Mouse (Mus musculus) stomach, embryonic 16.5 days (tissue): ENCODE data around the gene Lgmn. TPM values are rescaled to one million over a fixed set of nuclear protein-coding genes. Genes with fewer than 3 reads are reported as not detected.

Experiments used
- ATAC-seq: fragments of 200-750 bp; cut with Nextera tagmentation; 2 replicates; pipeline ENCODE4 v1.8.0; 2017; ENCODE audit warnings: moderate number of reproducible peaks, moderate TSS enrichment; ENCODE audit not compliant: insufficient read depth, low FRiP score
- H3K27ac ChIP-seq: fragments of 300-500 bp; sonication (generic); 2 replicates; pipeline ENCODE4 v1.5.1; 2014; ENCODE audit warnings: low read length
- H3K27me3 ChIP-seq: fragments of 300-500 bp; sonication (generic); 2 replicates; pipeline ENCODE4 v1.6.1; 2014; ENCODE audit warnings: low read length, control low read depth, mixed read lengths; ENCODE audit not compliant: control insufficient read depth, insufficient read depth
- H3K36me3 ChIP-seq: fragments of 300-500 bp; sonication (generic); 2 replicates; pipeline ENCODE4 v1.6.1; 2014; ENCODE audit warnings: low read length; ENCODE audit not compliant: control insufficient read depth, insufficient read depth
- H3K4me1 ChIP-seq: fragments of 300-500 bp; sonication (generic); 2 replicates; pipeline ENCODE4 v1.6.1; 2014; ENCODE audit warnings: low read length, control low read depth, mixed read lengths; ENCODE audit not compliant: control insufficient read depth, insufficient read depth
- H3K4me2 ChIP-seq: fragments of 300-500 bp; sonication (generic); 2 replicates; pipeline ENCODE4 v1.6.1; 2014; ENCODE audit warnings: low read depth, low read length, mixed read lengths
- H3K4me3 ChIP-seq: fragments of 300-500 bp; sonication (generic); replicated peaks from 2 replicates; pipeline ENCODE4 v1.5.1; 2014; ENCODE audit warnings: mild to moderate bottlenecking, low read length
- H3K9ac ChIP-seq: fragments of 300-500 bp; sonication (generic); 2 replicates; pipeline ENCODE4 v1.6.1; 2014; ENCODE audit warnings: low read length
- H3K9me3 ChIP-seq: fragments of 300-500 bp; sonication (generic); replicated peaks from 2 replicates; pipeline ENCODE4 v1.6.1; 2016; ENCODE audit warnings: low read length, control low read depth; ENCODE audit not compliant: control insufficient read depth
- WGBS: fragments of 180-500 bp; shearing (Covaris S2); extraction: QIAGEN DNeasy Blood & Tissue Kit; methylation state at CpG from one replicate; pipeline ENCODE4 v1.1.7; 2014; 5-methylcytosine and 5-hydroxymethylcytosine counted together
- polyA plus RNA-seq: library from polyadenylated mRNA; unstranded; fragments of >200 nt; fragmentation: Nextera tagmentation; extraction: Ambion mirVana; gene quantifications from 2 replicates; pipeline ENCODE4 v1.2.1, GENCODE M21; 2015

The Lgmn gene
- polyA plus RNA-seq, 1 experiment from 2014 or later, result 86.5 TPM

GRCm38 (mm10) chr12:102424456-102424855 is 15.2 kb downstream of the Lgmn start:
- Histone ChIP-seq H3K27me3 (no peaks in the 10 kb centered on the region), H3K27ac (no peak overlapping the region), H3K36me3 (no peaks in the 10 kb centered on the region), H3K4me1 (0 out of 2 replicates have a peak, but pooled peaks cover 4% of the 10 kb centered on the region), H3K4me2 (no peak overlapping the region), H3K4me3 (no peak overlapping the region), H3K9ac (no peak overlapping the region), H3K9me3 (no peaks in the 10 kb centered on the region)
- ATAC-seq, result no peak
- WGBS, result 41% methylated on average over 2 of the region's 2 CpGs

- H3K4me3 ChIP-seq, result no peak overlapping the region
- no peak overlapping the region for H3K9ac ChIP-seq
- 0 out of 2 replicates have a peak, but pooled peaks cover 4% of the 10 kb centered on the region for H3K4me1 ChIP-seq
- H3K27me3 ChIP-seq, result no peaks in the 10 kb centered on the region
- H3K9me3 ChIP-seq, result no peaks in the 10 kb centered on the region
- no peaks in the 10 kb centered on the region for H3K36me3 ChIP-seq
- 90% methylated on average over 8 of the region's 8 CpGs for WGBS
- no peak overlapping the region for H3K4me2 ChIP-seq
- no peak for ATAC-seq
- H3K27ac ChIP-seq, result no peak overlapping the region
Measured at GRCm38 (mm10) chr12:102423625-102424024, 16.0 kb downstream of the Lgmn start.

- ATAC-seq, result no peak
- Histone ChIP-seq H3K9me3 (no peaks in the 10 kb centered on the region), H3K36me3 (no peaks in the 10 kb centered on the region), H3K4me2 (no peak overlapping the region), H3K27ac (no peak overlapping the region), H3K9ac (no peak overlapping the region), H3K27me3 (no peaks in the 10 kb centered on the region), H3K4me1 (0 out of 2 replicates have a peak, but pooled peaks cover 4% of the 10 kb centered on the region), H3K4me3 (no peak overlapping the region)
- 82% methylated on average over 11 of the region's 11 CpGs for WGBS
Measured at GRCm38 (mm10) chr12:102422623-102423320, 16.8 kb downstream of the Lgmn start.

- Histone ChIP-seq H3K9ac (no peak overlapping the region), H3K4me2 (no peak overlapping the region), H3K4me3 (no peak overlapping the region), H3K36me3 (no peaks in the 10 kb centered on the region), H3K27ac (no peak overlapping the region), H3K27me3 (no peaks in the 10 kb centered on the region), H3K4me1 (peaks cover 5% of the 10 kb centered on the region; the same call in 1 of the 2 replicates), H3K9me3 (no peaks in the 10 kb centered on the region)
- peak; percentile 61; the same call in 1 of the 2 replicates for ATAC-seq
- WGBS, result 64% methylated on average over 6 of the region's 6 CpGs
Measured at GRCm38 (mm10) chr12:102422065-102422464, 17.5 kb downstream of the Lgmn start.

GRCm38 (mm10) chr12:102420168-102420890 is 19.3 kb downstream of the Lgmn start:
- no peak overlapping the region for H3K27ac ChIP-seq
- no peak overlapping the region for H3K9ac ChIP-seq
- WGBS, result 67% methylated on average over 10 of the region's 10 CpGs
- H3K4me1 ChIP-seq, result peaks cover 11% of the 10 kb centered on the region; the same call in 1 of the 2 replicates
- no peak for ATAC-seq
- H3K27me3 ChIP-seq, result no peaks in the 10 kb centered on the region
- H3K4me2 ChIP-seq, result no peak overlapping the region
- no peaks in the 10 kb centered on the region for H3K36me3 ChIP-seq
- no peak overlapping the region for H3K4me3 ChIP-seq
- no peaks in the 10 kb centered on the region for H3K9me3 ChIP-seq

GRCm38 (mm10) chr12:102419544-102419943 is 20.1 kb downstream of the Lgmn start:
- no peak overlapping the region for H3K9ac ChIP-seq
- H3K9me3 ChIP-seq, result no peaks in the 10 kb centered on the region
- H3K36me3 ChIP-seq, result no peaks in the 10 kb centered on the region
- ATAC-seq, result no peak
- no peak overlapping the region for H3K4me3 ChIP-seq
- no peak overlapping the region for H3K4me2 ChIP-seq
- no peak overlapping the region for H3K27ac ChIP-seq
- 77% methylated on average over 3 of the region's 3 CpGs for WGBS
- H3K4me1 ChIP-seq, result peaks cover 11% of the 10 kb centered on the region; the same call in 1 of the 2 replicates
- no peaks in the 10 kb centered on the region for H3K27me3 ChIP-seq

GRCm38 (mm10) chr12:102417701-102418100 is 21.9 kb downstream of the Lgmn start:
- Histone ChIP-seq H3K9ac (no peak overlapping the region), H3K36me3 (peaks cover 3% of the 10 kb centered on the region; the same call in 1 of the 2 replicates), H3K4me1 (peaks cover 11% of the 10 kb centered on the region; the same call in 1 of the 2 replicates), H3K9me3 (no peaks in the 10 kb centered on the region), H3K27ac (no peak overlapping the region), H3K27me3 (no peaks in the 10 kb centered on the region), H3K4me3 (no peak overlapping the region), H3K4me2 (no peak overlapping the region)
- no peak for ATAC-seq
- WGBS, result 83% methylated on average over 6 of the region's 6 CpGs

- no peak for ATAC-seq
- Histone ChIP-seq H3K4me3 (no peak overlapping the region), H3K9me3 (no peaks in the 10 kb centered on the region), H3K4me1 (peaks cover 11% of the 10 kb centered on the region; the same call in 1 of the 2 replicates), H3K4me2 (no peak overlapping the region), H3K27me3 (no peaks in the 10 kb centered on the region), H3K36me3 (peaks cover 3% of the 10 kb centered on the region; the same call in 1 of the 2 replicates), H3K9ac (peak overlapping the region; percentile 46; the same call in 1 of the 2 replicates), H3K27ac (peak overlapping the region; percentile 14; the same call in 1 of the 2 replicates)
- WGBS, result 66% methylated on average over 7 of the region's 7 CpGs
Measured at GRCm38 (mm10) chr12:102416955-102417510, 22.6 kb downstream of the Lgmn start.
